Comparison of ENCODE assay signal across 15 mouse cellular contexts in the genomic region with DNA sequence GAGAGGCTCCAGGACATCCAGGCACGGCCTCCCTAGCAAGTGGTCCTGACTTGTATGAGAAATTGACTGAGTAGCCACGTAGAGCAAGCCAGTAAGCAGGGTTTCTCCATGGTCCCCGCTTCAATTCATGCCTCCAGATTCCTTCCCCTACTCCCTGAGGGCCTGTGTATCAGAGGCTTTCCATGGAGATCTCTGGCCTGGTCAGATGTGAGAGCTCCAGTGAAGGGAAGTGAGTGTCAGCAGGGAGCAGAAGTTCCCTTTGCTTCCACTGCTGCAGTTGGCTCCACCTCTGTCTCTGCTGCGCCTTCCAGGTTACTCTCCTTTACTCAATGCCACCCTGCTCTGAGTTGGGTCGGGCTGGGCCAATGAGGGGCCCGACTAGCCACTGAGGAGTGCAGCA.
"Had no signal": no experiment of that assay in that cellular context is flagged by ENCODE, and none has a peak within 500 bp of the region (broad histone marks: within the 10 kb centered on the region; RNA-seq: fewer than 3 reads in every experiment).

No protein-coding gene starts in this region.

- H3K27me3 ChIP-seq: kidney, embryonic 15.5 days; lung, embryonic 15.5 days had no signal

- ATAC-seq: intestine, postnatal 0 days had no signal

- DNase-seq: kidney, adult 2 months; kidney, postnatal 10 days; kidney, postnatal 36 days; lung, adult 18-20 months; lung, postnatal 10 days; lung, postnatal 36 days; midbrain, embryonic 14.5 days; right cerebral cortex, postnatal 14 days; right cerebral cortex, postnatal 4 days; thymus, postnatal 25 days had no signal

- H3K9ac ChIP-seq: kidney, embryonic 15.5 days; lung, embryonic 15.5 days had no signal

- H3K36me3 ChIP-seq: kidney, embryonic 15.5 days; lung, embryonic 15.5 days had no signal

- H3K9me3 ChIP-seq: kidney, embryonic 15.5 days; lung, embryonic 15.5 days had no signal

- H3K4me2 ChIP-seq: kidney, embryonic 15.5 days; lung, embryonic 15.5 days; midbrain, embryonic 11.5 days had no signal

- H3K27ac ChIP-seq: kidney, embryonic 15.5 days; lung, embryonic 15.5 days; stomach, postnatal 0 days had no signal

- H3K4me3 ChIP-seq: kidney, embryonic 15.5 days; lung, embryonic 15.5 days had no signal
